Mouse (Mus musculus): Measurements from ENCODE around the gene Cpne7.

GRCm38 (mm10) chr8:123157888-123158465 is 40.8 kb downstream of the Cpne7 start, which contains the start of gene Sult5a1:
- TF ChIP-seq CTCF (IDR thresholded peaks at IDR 0.05; ENCODE audit: insufficient read depth, low read depth, low read length) (no peak), POLR2A (IDR thresholded peaks at IDR 0.05; ENCODE audit: insufficient read depth, low read depth, low read length) (no peak)
